Mouse (Mus musculus) midbrain, embryonic 14.5 days (tissue): ENCODE results near the gene Fam178b. TPM values are rescaled to one million over a fixed set of nuclear protein-coding genes. Genes with fewer than 3 reads are reported as not detected.

Experiments
- ATAC-seq: fragments of 200-750 bp; cut with Nextera tagmentation; 2 replicates; pipeline ENCODE4 v1.8.0; 2017; ENCODE audit warnings: moderate number of reproducible peaks, moderate library complexity; ENCODE audit not compliant: low FRiP score, low TSS enrichment
- DNase-seq: peaks from one replicate; pipeline ENCODE4 v3.0.0-alpha.2; 2015
- H3K27ac ChIP-seq: fragments of 300-500 bp; sonication (generic); replicated peaks from 2 replicates; pipeline ENCODE4 v1.5.1; 2014; ENCODE audit warnings: mild to moderate bottlenecking, low read depth, low read length, moderate library complexity
- H3K27me3 ChIP-seq: fragments of 300-500 bp; sonication (generic); 2 replicates; pipeline ENCODE4 v1.6.1; 2014; ENCODE audit warnings: low read length, control low read depth, mixed read lengths; ENCODE audit not compliant: control insufficient read depth, insufficient read depth
- H3K36me3 ChIP-seq: fragments of 300-500 bp; sonication (generic); 2 replicates; pipeline ENCODE4 v1.6.1; 2014; ENCODE audit warnings: low read length, control low read depth; ENCODE audit not compliant: control insufficient read depth, insufficient read depth
- H3K4me1 ChIP-seq: fragments of 300-500 bp; sonication (generic); 2 replicates; pipeline ENCODE4 v1.6.1; 2014; ENCODE audit warnings: mild to moderate bottlenecking, antibody characterized with exemption, low read length, control low read depth; ENCODE audit not compliant: control insufficient read depth, insufficient read depth
- H3K4me2 ChIP-seq: fragments of 300-500 bp; sonication (generic); 2 replicates; pipeline ENCODE4 v1.6.1; 2014; ENCODE audit warnings: mild to moderate bottlenecking, low read length, moderate library complexity
- H3K4me3 ChIP-seq: fragments of 300-500 bp; sonication (generic); replicated peaks from 2 replicates; pipeline ENCODE4 v1.5.1; 2014; ENCODE audit warnings: low read depth, low read length
- H3K9ac ChIP-seq: fragments of 300-500 bp; sonication (generic); replicated peaks from 2 replicates; pipeline ENCODE4 v1.6.1; 2014; ENCODE audit warnings: mild to moderate bottlenecking, low read length, moderate library complexity
- H3K9me3 ChIP-seq: fragments of 300-500 bp; sonication (generic); 2 replicates; pipeline ENCODE4 v1.6.1; 2016; ENCODE audit warnings: low read length, control low read depth, mixed read lengths; ENCODE audit not compliant: control insufficient read depth
- WGBS: fragments of 180-500 bp; shearing (Covaris S2); extraction: QIAGEN DNeasy Blood & Tissue Kit; methylation state at CpG from one replicate; pipeline ENCODE4 v1.1.7; 2014; 5-methylcytosine and 5-hydroxymethylcytosine counted together
- polyA plus RNA-seq: library from polyadenylated mRNA; unstranded; fragments of >200 nt; fragmentation: Nextera tagmentation; extraction: Ambion mirVana; gene quantifications from 2 replicates; pipeline ENCODE4 v1.2.1, GENCODE M21; 2014

The Fam178b gene
- polyA plus RNA-seq, 1 experiment from 2014 or later: 0.29 TPM

GRCm38 (mm10) chr1:36664457-36664856, 18.5 kb downstream of the Fam178b start:
- Histone ChIP-seq H3K4me2 (no peak overlapping the region), H3K36me3 (no peaks in the 10 kb centered on the region), H3K4me1 (no peaks in the 10 kb centered on the region), H3K27ac (no peak overlapping the region), H3K9me3 (no peaks in the 10 kb centered on the region), H3K9ac (no peak overlapping the region), H3K4me3 (no peak overlapping the region), H3K27me3 (no peaks in the 10 kb centered on the region)
- 76% methylated on average over 4 of the region's 4 CpGs for WGBS
- no peak for ATAC-seq
- DNase-seq: peak; percentile 26

- H3K9me3 ChIP-seq: no peaks in the 10 kb centered on the region
- H3K27ac ChIP-seq: no peak overlapping the region
- H3K27me3 ChIP-seq: no peaks in the 10 kb centered on the region
- H3K4me3 ChIP-seq: no peak overlapping the region
- 88% methylated on average over 7 of the region's 7 CpGs for WGBS
- DNase-seq: no peak
- H3K4me1 ChIP-seq: no peaks in the 10 kb centered on the region
- no peaks in the 10 kb centered on the region for H3K36me3 ChIP-seq
- no peak for ATAC-seq
- H3K9ac ChIP-seq: no peak overlapping the region
- H3K4me2 ChIP-seq: no peak overlapping the region
Observed at GRCm38 (mm10) chr1:36658621-36659399, 24.2 kb downstream of the Fam178b start.

- 74% methylated on average over 4 of the region's 4 CpGs for WGBS
- no peak for ATAC-seq
- no peaks in the 10 kb centered on the region for H3K36me3 ChIP-seq
Observed at GRCm38 (mm10) chr1:36657658-36658415, 25.1 kb downstream of the Fam178b start.

GRCm38 (mm10) chr1:36656233-36656632, 26.8 kb downstream of the Fam178b start:
- WGBS: 94% methylated on average over 3 of the region's 3 CpGs
- H3K9me3 ChIP-seq: no peaks in the 10 kb centered on the region

More at GRCm38 (mm10) chr1:36657658-36658415, 25.1 kb downstream of the Fam178b start:
- Histone ChIP-seq H3K27me3 (no peaks in the 10 kb centered on the region), H3K4me3 (no peak overlapping the region), H3K4me2 (no peak overlapping the region), H3K9ac (no peak overlapping the region), H3K27ac (no peak overlapping the region), H3K9me3 (no peaks in the 10 kb centered on the region), H3K4me1 (no peaks in the 10 kb centered on the region)
- no peak for DNase-seq

GRCm38 (mm10) chr1:36655039-36655438, 27.9 kb downstream of the Fam178b start:
- Histone ChIP-seq H3K27me3 (no peaks in the 10 kb centered on the region), H3K27ac (no peak overlapping the region), H3K9ac (no peak overlapping the region), H3K4me1 (no peaks in the 10 kb centered on the region), H3K4me2 (no peak overlapping the region), H3K4me3 (no peak overlapping the region), H3K9me3 (no peaks in the 10 kb centered on the region), H3K36me3 (no peaks in the 10 kb centered on the region)
- 92% methylated on average over 5 of the region's 5 CpGs for WGBS
- no peak for DNase-seq
- ATAC-seq: no peak

More at GRCm38 (mm10) chr1:36656233-36656632, 26.8 kb downstream of the Fam178b start:
- H3K4me3 ChIP-seq: no peak overlapping the region
- no peak overlapping the region for H3K9ac ChIP-seq
- H3K27ac ChIP-seq: no peak overlapping the region
- no peaks in the 10 kb centered on the region for H3K27me3 ChIP-seq
- H3K4me2 ChIP-seq: no peak overlapping the region
- H3K4me1 ChIP-seq: no peaks in the 10 kb centered on the region
- ATAC-seq: no peak
- no peaks in the 10 kb centered on the region for H3K36me3 ChIP-seq
- DNase-seq: no peak

- H3K9me3 ChIP-seq: no peaks in the 10 kb centered on the region
- no peak overlapping the region for H3K4me3 ChIP-seq
- H3K9ac ChIP-seq: no peak overlapping the region
- WGBS: 68% methylated on average over 5 of the region's 5 CpGs
- no peaks in the 10 kb centered on the region for H3K36me3 ChIP-seq
- H3K27me3 ChIP-seq: no peaks in the 10 kb centered on the region
- H3K4me1 ChIP-seq: no peaks in the 10 kb centered on the region; the same call in 1 of the 2 replicates
- no peak overlapping the region for H3K27ac ChIP-seq
- DNase-seq (no peak), ATAC-seq (no peak)
- H3K4me2 ChIP-seq: no peak overlapping the region
Observed at GRCm38 (mm10) chr1:36647631-36648030, 35.4 kb downstream of the Fam178b start.

GRCm38 (mm10) chr1:36646285-36646684, 36.7 kb downstream of the Fam178b start:
- 66% methylated on average over 3 of the region's 3 CpGs for WGBS
- no peak overlapping the region for H3K4me3 ChIP-seq
- H3K4me1 ChIP-seq: no peaks in the 10 kb centered on the region; the same call in 1 of the 2 replicates
- H3K27ac ChIP-seq: no peak overlapping the region
- H3K36me3 ChIP-seq: no peaks in the 10 kb centered on the region
- no peak for DNase-seq
- no peak overlapping the region for H3K9ac ChIP-seq
- H3K27me3 ChIP-seq: no peaks in the 10 kb centered on the region
- no peak for ATAC-seq
- H3K9me3 ChIP-seq: no peaks in the 10 kb centered on the region
- H3K4me2 ChIP-seq: no peak overlapping the region

GRCm38 (mm10) chr1:36644615-36645007, 38.4 kb downstream of the Fam178b start:
- DNase-seq: no peak
- H3K9ac ChIP-seq: no peak overlapping the region
- H3K4me2 ChIP-seq: no peak overlapping the region
- no peak overlapping the region for H3K4me3 ChIP-seq
- no peaks in the 10 kb centered on the region for H3K9me3 ChIP-seq
- no peaks in the 10 kb centered on the region for H3K36me3 ChIP-seq
- ATAC-seq: no peak
- no peaks in the 10 kb centered on the region; the same call in 1 of the 2 replicates for H3K4me1 ChIP-seq
- H3K27ac ChIP-seq: no peak overlapping the region
- WGBS: 86% methylated on average over 9 of the region's 9 CpGs
- no peaks in the 10 kb centered on the region for H3K27me3 ChIP-seq
